Comparison of ENCODE assay signal across 10 mouse cellular contexts in genomic region chr17:27563771-27564244, GRCm38 (mm10). TPM values are rescaled to one million over a fixed set of nuclear protein-coding genes. Genes with fewer than 3 reads are reported as not detected.
DNase-seq lines count a peak whose midpoint lies in the region; ATAC-seq lines count a peak whose summit lies in the region.
"Had no signal": no experiment of that assay in that cellular context is flagged by ENCODE, and none has a peak within 500 bp of the region (broad histone marks: within the 10 kb centered on the region; RNA-seq: fewer than 3 reads in every experiment).

No protein-coding gene starts in this region.

- H3K9me3 ChIP-seq in forebrain, embryonic 12.5 days, result no peaks in the 10 kb centered on the region
- no peaks in the 10 kb centered on the region for H3K9me3 ChIP-seq in forebrain, embryonic 15.5 days
- no peaks in the 10 kb centered on the region for H3K9me3 ChIP-seq in neural tube, embryonic 12.5 days
- no peaks in the 10 kb centered on the region for H3K9me3 ChIP-seq in limb, embryonic 12.5 days
- H3K9me3 ChIP-seq in neural tube, embryonic 15.5 days (replicated peaks), result no peaks in the 10 kb centered on the region

- no peak overlapping the region for H3K27ac ChIP-seq in forebrain, embryonic 12.5 days
- H3K27ac ChIP-seq in forebrain, embryonic 15.5 days (replicated peaks), result no peak overlapping the region
- H3K27ac ChIP-seq in neural tube, embryonic 12.5 days, result no peak overlapping the region
- no peak overlapping the region for H3K27ac ChIP-seq in limb, embryonic 12.5 days
- no peak overlapping the region for H3K27ac ChIP-seq in neural tube, embryonic 15.5 days (replicated peaks)

- no peak overlapping the region for H3K4me3 ChIP-seq in forebrain, embryonic 12.5 days (replicated peaks)
- H3K4me3 ChIP-seq in forebrain, embryonic 15.5 days, result no peak overlapping the region
- no peak overlapping the region for H3K4me3 ChIP-seq in neural tube, embryonic 12.5 days
- no peak overlapping the region for H3K4me3 ChIP-seq in limb, embryonic 12.5 days (replicated peaks)
- H3K4me3 ChIP-seq in neural tube, embryonic 15.5 days (replicated peaks), result 0 out of 2 replicates have a peak overlapping the region, but pooled peaks have one; percentile 79

- WGBS in forebrain, embryonic 12.5 days, result 51% methylated on average over 7 of the region's 7 CpGs
- 54% methylated on average over 7 of the region's 7 CpGs for WGBS in forebrain, embryonic 15.5 days
- WGBS in neural tube, embryonic 12.5 days, result 49% methylated on average over 7 of the region's 7 CpGs
- 48% methylated on average over 7 of the region's 7 CpGs for WGBS in limb, embryonic 12.5 days
- WGBS in neural tube, embryonic 15.5 days, result 50% methylated on average over 7 of the region's 7 CpGs

- H3K4me1 ChIP-seq in forebrain, embryonic 12.5 days, result peaks cover 50% of the 10 kb centered on the region
- peaks cover 30% of the 10 kb centered on the region for H3K4me1 ChIP-seq in forebrain, embryonic 15.5 days
- peaks cover 33% of the 10 kb centered on the region for H3K4me1 ChIP-seq in neural tube, embryonic 12.5 days
- H3K4me1 ChIP-seq in limb, embryonic 12.5 days (replicated peaks), result peaks cover 45% of the 10 kb centered on the region
- H3K4me1 ChIP-seq in neural tube, embryonic 15.5 days, result peaks cover 48% of the 10 kb centered on the region

- ATAC-seq in forebrain, embryonic 12.5 days (ENCODE audit: low FRiP score), result no peak
- no peak for ATAC-seq in forebrain, embryonic 15.5 days (replicated peaks)
- no peak for ATAC-seq in neural tube, embryonic 12.5 days (ENCODE audit: low FRiP score, low read depth)
- no peak for ATAC-seq in limb, embryonic 12.5 days (ENCODE audit: insufficient number of reproducible peaks, insufficient read depth, low FRiP score, low TSS enrichment, low read depth)
- ATAC-seq in neural tube, embryonic 15.5 days (ENCODE audit: low FRiP score), result no peak
- ATAC-seq: forebrain, embryonic 14.5 days had no signal

- DNase-seq in neural tube, embryonic 10.5 days (ENCODE audit: extremely low spot score, low spot score), result no peak
- DNase-seq in left cerebral cortex, adult 9 months (ENCODE audit: low spot score in 2 of 2), result no peak
- DNase-seq in lung, postnatal 25 days (ENCODE audit: low spot score), result no peak
- DNase-seq: lung, postnatal 10 days had no signal

- H3K4me2 ChIP-seq in forebrain, embryonic 12.5 days, result 0 out of 2 replicates have a peak overlapping the region, but pooled peaks have one; percentile 91
- no peak overlapping the region for H3K4me2 ChIP-seq in forebrain, embryonic 15.5 days (replicated peaks)
- H3K4me2 ChIP-seq in neural tube, embryonic 12.5 days (replicated peaks), result peak overlapping the region; percentile 92; the same call in 1 of the 2 replicates
- H3K4me2 ChIP-seq in limb, embryonic 12.5 days, result 0 out of 2 replicates have a peak overlapping the region, but pooled peaks have one; percentile 95
- peak overlapping the region; percentile 88 for H3K4me2 ChIP-seq in neural tube, embryonic 15.5 days

- H3K36me3 ChIP-seq in forebrain, embryonic 12.5 days (replicated peaks), result peaks cover 14% of the 10 kb centered on the region
- H3K36me3 ChIP-seq in forebrain, embryonic 15.5 days, result no peaks in the 10 kb centered on the region; the same call in none of the 2 replicates
- H3K36me3 ChIP-seq in neural tube, embryonic 12.5 days, result peaks cover 16% of the 10 kb centered on the region
- H3K36me3 ChIP-seq in limb, embryonic 12.5 days, result peaks cover 31% of the 10 kb centered on the region
- peaks cover 8% of the 10 kb centered on the region; the same call in 1 of the 2 replicates for H3K36me3 ChIP-seq in neural tube, embryonic 15.5 days

- no peak overlapping the region for H3K9ac ChIP-seq in forebrain, embryonic 12.5 days
- H3K9ac ChIP-seq in forebrain, embryonic 15.5 days (replicated peaks), result no peak overlapping the region
- no peak overlapping the region for H3K9ac ChIP-seq in neural tube, embryonic 12.5 days
- no peak overlapping the region for H3K9ac ChIP-seq in limb, embryonic 12.5 days (replicated peaks)
- peak overlapping the region; percentile 79; the same call in 1 of the 2 replicates for H3K9ac ChIP-seq in neural tube, embryonic 15.5 days (replicated peaks)

- H3K27me3 ChIP-seq in forebrain, embryonic 12.5 days, result peaks cover 5% of the 10 kb centered on the region; the same call in 1 of the 2 replicates
- no peaks in the 10 kb centered on the region for H3K27me3 ChIP-seq in forebrain, embryonic 15.5 days
- no peaks in the 10 kb centered on the region for H3K27me3 ChIP-seq in neural tube, embryonic 12.5 days (replicated peaks)
- no peaks in the 10 kb centered on the region for H3K27me3 ChIP-seq in limb, embryonic 12.5 days
- no peaks in the 10 kb centered on the region for H3K27me3 ChIP-seq in neural tube, embryonic 15.5 days (replicated peaks)

RNA-seq across cellular contexts. Expression of gene AI413582, which starts 1.7 kb away (rescaled TPM):
- 14.0 and 16.6 TPM in 2 replicates for polyA plus RNA-seq in forebrain, embryonic 12.5 days (2016; fragmentation: Nextera tagmentation; extraction: Ambion mirVana)
- polyA plus RNA-seq in forebrain, embryonic 15.5 days (2015; fragmentation: Nextera tagmentation; extraction: Ambion mirVana), result 34.8 and 37.4 TPM in 2 replicates
- polyA plus RNA-seq in neural tube, embryonic 12.5 days (2016; fragmentation: Nextera tagmentation; extraction: Ambion mirVana), result 25.0 and 30.9 TPM in 2 replicates
- polyA plus RNA-seq in limb, embryonic 12.5 days (2016; fragmentation: Nextera tagmentation; extraction: Ambion mirVana), result 14.9 and 16.6 TPM in 2 replicates
- polyA plus RNA-seq in neural tube, embryonic 15.5 days (2015; fragmentation: Nextera tagmentation; extraction: Ambion mirVana), result 70.8 and 74.9 TPM in 2 replicates

RNA-seq across cellular contexts. Expression of gene Hmga1, which starts 7.5 kb away (rescaled TPM):
- polyA plus RNA-seq in forebrain, embryonic 12.5 days (2016; fragmentation: Nextera tagmentation; extraction: Ambion mirVana), result 214 and 228 TPM in 2 replicates
- polyA plus RNA-seq in forebrain, embryonic 15.5 days (2015; fragmentation: Nextera tagmentation; extraction: Ambion mirVana), result 106 and 121 TPM in 2 replicates
- 196 and 214 TPM in 2 replicates for polyA plus RNA-seq in neural tube, embryonic 12.5 days (2016; fragmentation: Nextera tagmentation; extraction: Ambion mirVana)
- polyA plus RNA-seq in limb, embryonic 12.5 days (2016; fragmentation: Nextera tagmentation; extraction: Ambion mirVana), result 324 and 334 TPM in 2 replicates
- 129 and 207 TPM in 2 replicates for polyA plus RNA-seq in neural tube, embryonic 15.5 days (2015; fragmentation: Nextera tagmentation; extraction: Ambion mirVana)

RNA-seq across cellular contexts. Expression of gene Grm4, which starts 42.6 kb away (rescaled TPM):
- 2.4 TPM in 2 replicates for polyA plus RNA-seq in forebrain, embryonic 12.5 days (2016; fragmentation: Nextera tagmentation; extraction: Ambion mirVana)
- 2.4 and 3.0 TPM in 2 replicates for polyA plus RNA-seq in forebrain, embryonic 15.5 days (2015; fragmentation: Nextera tagmentation; extraction: Ambion mirVana)
- polyA plus RNA-seq in neural tube, embryonic 12.5 days (2016; fragmentation: Nextera tagmentation; extraction: Ambion mirVana), result 2.7 and 3.4 TPM in 2 replicates
- polyA plus RNA-seq in limb, embryonic 12.5 days (2016; fragmentation: Nextera tagmentation; extraction: Ambion mirVana), result 0.58 and 0.59 TPM in 2 replicates
- polyA plus RNA-seq in neural tube, embryonic 15.5 days (2015; fragmentation: Nextera tagmentation; extraction: Ambion mirVana), result 9.7 and 10.1 TPM in 2 replicates

RNA-seq across cellular contexts. Expression of gene Nudt3, which starts 59.5 kb away (rescaled TPM):
- polyA plus RNA-seq in forebrain, embryonic 12.5 days (2016; fragmentation: Nextera tagmentation; extraction: Ambion mirVana), result 170 and 178 TPM in 2 replicates
- polyA plus RNA-seq in forebrain, embryonic 15.5 days (2015; fragmentation: Nextera tagmentation; extraction: Ambion mirVana), result 273 and 295 TPM in 2 replicates
- 213 and 227 TPM in 2 replicates for polyA plus RNA-seq in neural tube, embryonic 12.5 days (2016; fragmentation: Nextera tagmentation; extraction: Ambion mirVana)
- polyA plus RNA-seq in limb, embryonic 12.5 days (2016; fragmentation: Nextera tagmentation; extraction: Ambion mirVana), result 120 and 126 TPM in 2 replicates
- 229 and 253 TPM in 2 replicates for polyA plus RNA-seq in neural tube, embryonic 15.5 days (2015; fragmentation: Nextera tagmentation; extraction: Ambion mirVana)
